Mouse (Mus musculus): ENCODE results near the gene Lgr4. TPM values are rescaled to one million over a fixed set of nuclear protein-coding genes. Genes with fewer than 3 reads are reported as not detected.
A peak's percentile ranks its signal among the peaks of the same experiment; 100 is the strongest.

Lgr4 gene
- polyA plus RNA-seq, 1 experiment, result 8.6 TPM

- no peak overlapping the region for H3K27ac ChIP-seq (replicated peaks; ENCODE audit: low read depth, low read length)
- H3K4me1 ChIP-seq (ENCODE audit: control insufficient read depth, insufficient read depth, insufficient read length, low read length), result no peaks in the 10 kb centered on the region
- H3K4me3 ChIP-seq (ENCODE audit: insufficient read depth, low read depth, low read length), result no peak overlapping the region
Measured at GRCm38 (mm10) chr2:109912766-109913165, 4.7 kb upstream of the Lgr4 start.

GRCm38 (mm10) chr2:109913241-109913640, 4.2 kb upstream of the Lgr4 start:
- Histone ChIP-seq H3K4me1 (ENCODE audit: control insufficient read depth, insufficient read depth, insufficient read length, low read length) (no peaks in the 10 kb centered on the region), H3K27ac (replicated peaks; ENCODE audit: low read depth, low read length) (no peak overlapping the region), H3K4me3 (ENCODE audit: insufficient read depth, low read depth, low read length) (no peak overlapping the region)

- Histone ChIP-seq H3K4me3 (ENCODE audit: insufficient read depth, low read depth, low read length) (no peak overlapping the region), H3K4me1 (ENCODE audit: control insufficient read depth, insufficient read depth, insufficient read length, low read length) (0 out of 2 replicates have a peak, but pooled peaks cover 8% of the 10 kb centered on the region), H3K27ac (replicated peaks; ENCODE audit: low read depth, low read length) (0 out of 2 replicates have a peak overlapping the region, but pooled peaks have one; percentile 19)
Measured at GRCm38 (mm10) chr2:109914601-109915000, 2.8 kb upstream of the Lgr4 start.

DNA sequence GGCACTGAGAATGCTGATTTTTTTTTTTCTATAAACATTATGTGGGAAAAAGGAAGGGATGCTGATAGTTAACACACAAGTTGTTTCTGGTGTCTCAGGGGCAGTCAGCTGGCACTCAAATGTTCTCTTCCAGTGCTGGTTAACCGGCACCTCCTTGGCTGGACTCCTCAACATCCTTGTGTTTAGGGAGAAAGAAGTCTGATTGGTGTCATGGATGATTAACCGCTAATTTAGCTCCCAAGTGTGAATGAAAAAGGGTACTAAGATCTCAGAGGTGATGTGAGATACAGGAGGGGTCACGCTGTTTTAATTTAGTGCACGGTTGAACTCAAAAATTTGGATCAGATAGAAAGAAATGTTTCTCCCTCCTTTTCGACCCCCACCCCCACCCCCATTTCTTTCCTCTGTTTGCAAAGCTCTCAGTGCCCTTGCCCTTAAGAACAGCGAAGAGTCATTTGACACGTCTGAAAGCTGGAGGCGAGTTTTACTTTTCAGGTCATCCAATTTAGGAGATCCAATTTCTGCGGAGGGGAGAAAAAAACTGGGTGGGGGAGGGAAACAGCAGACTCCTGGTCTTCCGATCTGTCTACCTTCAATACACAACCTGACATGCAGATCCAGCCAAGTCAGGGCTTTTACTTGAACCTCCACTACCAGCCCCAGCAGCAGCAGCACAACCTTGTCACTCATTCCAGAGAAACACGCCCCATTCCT, 508 bp upstream of the Lgr4 start:
- peak overlapping the region; percentile 43 for H3K4me3 ChIP-seq (ENCODE audit: insufficient read depth, low read depth, low read length)
- H3K27ac ChIP-seq (replicated peaks; ENCODE audit: low read depth, low read length), result no peak overlapping the region
- H3K4me1 ChIP-seq (ENCODE audit: control insufficient read depth, insufficient read depth, insufficient read length, low read length), result peaks cover 11% of the 10 kb centered on the region

- H3K27ac ChIP-seq (replicated peaks; ENCODE audit: low read depth, low read length), result no peak overlapping the region
- peaks cover 11% of the 10 kb centered on the region for H3K4me1 ChIP-seq (ENCODE audit: control insufficient read depth, insufficient read depth, insufficient read length, low read length)
- peak overlapping the region; percentile 84 for H3K4me3 ChIP-seq (ENCODE audit: insufficient read depth, low read depth, low read length)
Measured at GRCm38 (mm10) chr2:109918592-109919262, 1.3 kb downstream of the Lgr4 start.

GRCm38 (mm10) chr2:109920471-109920870, 3.0 kb downstream of the Lgr4 start:
- H3K27ac ChIP-seq (replicated peaks; ENCODE audit: low read depth, low read length), result 0 out of 2 replicates have a peak overlapping the region, but pooled peaks have one; percentile 2
- H3K4me3 ChIP-seq (ENCODE audit: insufficient read depth, low read depth, low read length), result no peak overlapping the region

GRCm38 (mm10) chr2:109921298-109922035, 4.0 kb downstream of the Lgr4 start:
- Histone ChIP-seq H3K4me1 (ENCODE audit: control insufficient read depth, insufficient read depth, insufficient read length, low read length) (peaks cover 11% of the 10 kb centered on the region), H3K4me3 (ENCODE audit: insufficient read depth, low read depth, low read length) (no peak overlapping the region), H3K27ac (replicated peaks; ENCODE audit: low read depth, low read length) (peak overlapping the region; percentile 48)

More at GRCm38 (mm10) chr2:109920471-109920870, 3.0 kb downstream of the Lgr4 start:
- peaks cover 11% of the 10 kb centered on the region for H3K4me1 ChIP-seq (ENCODE audit: control insufficient read depth, insufficient read depth, insufficient read length, low read length)

DNA sequence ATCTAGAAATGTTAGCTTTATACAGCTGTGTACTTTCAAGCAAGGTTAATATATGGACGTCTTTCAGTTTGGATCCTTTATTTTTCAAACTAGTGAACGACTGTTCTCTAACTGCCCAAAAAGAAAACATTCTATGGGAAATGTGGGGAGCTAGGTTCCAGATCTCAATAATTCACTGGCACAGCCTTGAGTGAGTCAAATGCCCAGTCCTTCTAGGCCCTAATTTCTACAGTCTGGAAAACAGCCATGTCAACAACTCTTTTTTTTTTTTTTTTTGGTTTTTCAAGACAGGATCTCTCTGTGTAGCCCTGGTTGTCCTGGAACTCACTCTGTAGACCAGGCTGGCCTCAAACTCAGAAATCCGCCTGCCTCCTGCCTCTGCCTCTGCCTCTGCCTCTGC, 4.9 kb downstream of the Lgr4 start:
- Histone ChIP-seq H3K27ac (replicated peaks; ENCODE audit: low read depth, low read length) (no peak overlapping the region), H3K4me1 (ENCODE audit: control insufficient read depth, insufficient read depth, insufficient read length, low read length) (peaks cover 11% of the 10 kb centered on the region), H3K4me3 (ENCODE audit: insufficient read depth, low read depth, low read length) (no peak overlapping the region)

- peaks cover 11% of the 10 kb centered on the region for H3K4me1 ChIP-seq (ENCODE audit: control insufficient read depth, insufficient read depth, insufficient read length, low read length)
- H3K27ac ChIP-seq (replicated peaks; ENCODE audit: low read depth, low read length), result no peak overlapping the region
- no peak overlapping the region for H3K4me3 ChIP-seq (ENCODE audit: insufficient read depth, low read depth, low read length)
Measured at GRCm38 (mm10) chr2:109923031-109923430, 5.6 kb downstream of the Lgr4 start.

DNA sequence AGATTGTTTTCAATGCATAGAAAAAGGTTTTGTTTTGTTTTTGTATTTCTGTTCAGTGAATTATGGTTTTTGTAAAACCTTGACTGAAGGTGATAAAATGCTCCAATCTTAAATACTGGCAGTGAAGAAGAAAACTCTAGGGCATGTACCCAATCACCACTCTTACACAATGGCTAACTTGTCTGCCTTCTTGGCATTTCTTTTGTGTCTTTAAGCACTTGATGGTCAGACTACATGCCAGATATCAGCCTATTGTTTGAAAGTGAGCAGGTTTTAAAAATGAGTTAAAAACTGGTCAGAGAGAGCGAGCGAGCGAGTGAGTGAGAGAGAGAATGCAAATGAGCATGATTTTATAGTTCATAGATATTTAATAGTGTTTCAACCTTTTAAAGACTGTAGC, 6.5 kb downstream of the Lgr4 start:
- Histone ChIP-seq H3K4me3 (ENCODE audit: insufficient read depth, low read depth, low read length) (no peak overlapping the region), H3K27ac (replicated peaks; ENCODE audit: low read depth, low read length) (no peak overlapping the region), H3K4me1 (ENCODE audit: control insufficient read depth, insufficient read depth, insufficient read length, low read length) (peaks cover 7% of the 10 kb centered on the region)

DNA sequence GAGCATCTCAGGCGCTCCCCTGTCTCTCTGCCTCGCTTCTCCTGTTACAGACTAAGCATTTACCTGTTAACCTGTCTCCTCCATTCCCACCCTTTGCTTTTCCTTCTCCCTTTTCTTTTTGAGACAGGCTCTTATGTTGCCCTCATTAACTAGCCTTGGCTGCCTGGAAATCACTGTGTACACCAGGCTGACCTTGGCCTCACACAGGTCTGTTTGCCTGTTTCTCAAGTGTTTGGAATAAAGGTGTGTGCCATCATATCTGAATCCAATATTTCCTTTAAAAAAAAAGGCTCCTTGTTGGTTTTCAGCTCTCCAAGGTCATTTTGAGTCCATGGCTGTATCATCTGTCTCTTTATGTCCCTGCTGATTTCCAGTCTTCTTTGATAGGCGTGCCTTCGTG, 9.5 kb downstream of the Lgr4 start:
- no peaks in the 10 kb centered on the region for H3K4me1 ChIP-seq (ENCODE audit: control insufficient read depth, insufficient read depth, insufficient read length, low read length)
- no peak overlapping the region for H3K27ac ChIP-seq (replicated peaks; ENCODE audit: low read depth, low read length)
- H3K4me3 ChIP-seq (ENCODE audit: insufficient read depth, low read depth, low read length), result no peak overlapping the region

- H3K27ac ChIP-seq (replicated peaks; ENCODE audit: low read depth, low read length), result no peak overlapping the region
- no peaks in the 10 kb centered on the region for H3K4me1 ChIP-seq (ENCODE audit: control insufficient read depth, insufficient read depth, insufficient read length, low read length)
- H3K4me3 ChIP-seq (ENCODE audit: insufficient read depth, low read depth, low read length), result no peak overlapping the region
Measured at GRCm38 (mm10) chr2:109927446-109927845, 10.0 kb downstream of the Lgr4 start.

DNA sequence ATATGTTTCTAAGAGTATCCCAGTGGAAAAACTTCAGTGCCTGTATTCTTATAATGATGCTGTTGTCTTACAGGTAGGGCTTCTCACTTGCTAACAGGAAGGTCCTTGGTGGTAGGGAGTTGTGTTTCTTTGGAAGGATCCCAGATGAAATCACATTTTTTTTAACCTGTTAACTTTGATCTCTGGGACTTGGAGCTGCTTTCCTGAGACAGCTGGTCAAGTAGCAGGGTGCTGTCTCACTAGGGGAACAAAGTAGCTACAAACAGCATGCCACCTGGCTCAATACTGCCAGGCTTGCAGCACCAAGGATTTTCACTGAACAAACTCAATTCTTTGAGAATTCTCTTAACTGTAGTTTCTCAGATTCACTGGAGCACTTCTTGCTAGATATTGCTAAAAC, 10.4 kb downstream of the Lgr4 start:
- no peaks in the 10 kb centered on the region for H3K4me1 ChIP-seq (ENCODE audit: control insufficient read depth, insufficient read depth, insufficient read length, low read length)

GRCm38 (mm10) chr2:109928791-109929190, 11.3 kb downstream of the Lgr4 start:
- Histone ChIP-seq H3K4me3 (ENCODE audit: insufficient read depth, low read depth, low read length) (no peak overlapping the region), H3K27ac (replicated peaks; ENCODE audit: low read depth, low read length) (no peak overlapping the region)

More for the DNA sequence above, 10.4 kb downstream of the Lgr4 start:
- H3K4me3 ChIP-seq (ENCODE audit: insufficient read depth, low read depth, low read length), result no peak overlapping the region
- no peak overlapping the region for H3K27ac ChIP-seq (replicated peaks; ENCODE audit: low read depth, low read length)

GRCm38 (mm10) chr2:109929256-109929655, 11.8 kb downstream of the Lgr4 start:
- H3K4me1 ChIP-seq (ENCODE audit: control insufficient read depth, insufficient read depth, insufficient read length, low read length), result no peaks in the 10 kb centered on the region
- H3K27ac ChIP-seq (replicated peaks; ENCODE audit: low read depth, low read length), result no peak overlapping the region
- H3K4me3 ChIP-seq (ENCODE audit: insufficient read depth, low read depth, low read length), result no peak overlapping the region

More at GRCm38 (mm10) chr2:109928791-109929190, 11.3 kb downstream of the Lgr4 start:
- H3K4me1 ChIP-seq (ENCODE audit: control insufficient read depth, insufficient read depth, insufficient read length, low read length), result no peaks in the 10 kb centered on the region
